Mouse (Mus musculus) megakaryocyte, embryonic 14.5 days (primary cell): ENCODE measurements around the gene Atr.

Source experiments
- FLI1 ChIP-seq: IDR thresholded peaks from 2 replicates; pipeline ENCODE4 v1.6.1; 2012; ENCODE audit warnings: low read length, inconsistent platforms, mixed read lengths
- GATA1 ChIP-seq: IDR thresholded peaks from 3 replicates; pipeline ENCODE4 v1.6.1; 2012; ENCODE audit warnings: mixed read lengths, low read length, inconsistent platforms, borderline replicate concordance

DNA sequence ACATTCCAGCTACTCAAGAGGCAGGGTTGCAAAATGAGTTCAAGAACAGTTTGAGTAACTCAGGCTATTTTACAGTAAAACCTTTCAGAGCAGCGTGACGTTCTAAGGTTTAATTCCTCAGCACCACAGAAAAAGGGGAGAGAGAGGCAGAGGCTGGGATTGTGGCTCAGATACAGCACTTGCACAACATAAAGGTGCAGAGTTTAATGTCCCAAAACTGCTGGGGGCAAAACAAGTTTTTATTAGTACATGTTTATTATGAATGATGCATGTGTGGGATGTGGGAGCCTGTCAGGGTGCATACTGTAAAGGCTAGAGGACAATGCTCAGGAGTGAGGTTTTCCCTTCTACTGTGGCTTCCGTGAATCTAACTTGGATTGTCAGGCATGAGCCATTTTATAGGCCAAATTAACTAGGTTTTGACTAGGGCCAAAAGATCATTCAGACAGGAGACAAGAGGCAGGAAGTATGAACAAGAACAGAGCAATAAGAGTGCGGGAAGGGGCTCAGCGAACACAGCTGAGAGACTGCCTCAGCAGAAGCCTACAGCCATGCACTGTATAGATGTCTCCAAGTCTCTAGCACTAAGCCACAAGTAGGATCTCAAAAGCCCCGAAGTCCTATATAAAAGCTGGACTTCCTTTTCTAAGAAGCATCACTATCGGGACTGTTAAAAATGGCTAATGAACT is 100.8 kb downstream of the Atr start:
- no peak for TF ChIP-seq GATA1
- TF ChIP-seq FLI1, result no peak
